Mouse (Mus musculus) embryonic facial prominence, embryonic 14.5 days (tissue): ENCODE results near the gene Ttc7b. TPM values are rescaled to one million over a fixed set of nuclear protein-coding genes. Genes with fewer than 3 reads are reported as not detected.

ENCODE experiments used
- ATAC-seq: fragments of 200-750 bp; cut with Nextera tagmentation; 2 replicates; pipeline ENCODE4 v1.8.0; 2017; ENCODE audit warnings: low read depth, moderate number of reproducible peaks, moderate TSS enrichment
- DNase-seq: peaks from one replicate; pipeline ENCODE4 v3.0.0-alpha.2; 2015; ENCODE audit warnings: low spot score
- H3K27ac ChIP-seq: fragments of 300-500 bp; sonication (generic); replicated peaks from 2 replicates; pipeline ENCODE4 v1.5.1; 2014; ENCODE audit warnings: low read depth, mild to moderate bottlenecking, low read length, moderate library complexity
- H3K27me3 ChIP-seq: fragments of 300-500 bp; sonication (generic); replicated peaks from 2 replicates; pipeline ENCODE4 v1.6.1; 2014; ENCODE audit warnings: low read length; ENCODE audit not compliant: control insufficient read depth, insufficient read depth
- H3K36me3 ChIP-seq: fragments of 300-500 bp; sonication (generic); 2 replicates; pipeline ENCODE4 v1.6.1; 2014; ENCODE audit warnings: low read length, mixed read lengths; ENCODE audit not compliant: control insufficient read depth, insufficient read depth
- H3K4me1 ChIP-seq: fragments of 300-500 bp; sonication (generic); 2 replicates; pipeline ENCODE4 v1.6.1; 2014; ENCODE audit warnings: antibody characterized with exemption, low read length; ENCODE audit not compliant: control insufficient read depth, insufficient read depth
- H3K4me2 ChIP-seq: fragments of 300-500 bp; sonication (generic); 2 replicates; pipeline ENCODE4 v1.6.1; 2014; ENCODE audit warnings: low read depth, mild to moderate bottlenecking, low read length, moderate library complexity, mixed read lengths
- H3K4me3 ChIP-seq: fragments of 300-500 bp; sonication (generic); 2 replicates; pipeline ENCODE4 v1.5.1; 2014; ENCODE audit warnings: low read depth, mild to moderate bottlenecking, low read length
- H3K9ac ChIP-seq: fragments of 300-500 bp; sonication (generic); 2 replicates; pipeline ENCODE4 v1.6.1; 2014; ENCODE audit warnings: low read depth, mild to moderate bottlenecking, low read length, moderate library complexity, mixed read lengths
- H3K9me3 ChIP-seq: fragments of 300-500 bp; sonication (generic); 2 replicates; pipeline ENCODE4 v1.6.1; 2016; ENCODE audit warnings: low read length; ENCODE audit not compliant: control insufficient read depth
- WGBS: fragments of 180-500 bp; shearing (Covaris S2); extraction: QIAGEN DNeasy Blood & Tissue Kit; methylation state at CpG from one replicate; pipeline ENCODE4 v1.1.7; 2014; 5-methylcytosine and 5-hydroxymethylcytosine counted together
- polyA plus RNA-seq: library from polyadenylated mRNA; unstranded; fragments of >200 nt; fragmentation: Nextera tagmentation; extraction: Ambion mirVana; gene quantifications from 2 replicates; pipeline ENCODE4 v1.2.1, GENCODE M21; 2014

The Ttc7b gene
- polyA plus RNA-seq, 1 experiment from 2014 or later: 6.6 TPM

DNA sequence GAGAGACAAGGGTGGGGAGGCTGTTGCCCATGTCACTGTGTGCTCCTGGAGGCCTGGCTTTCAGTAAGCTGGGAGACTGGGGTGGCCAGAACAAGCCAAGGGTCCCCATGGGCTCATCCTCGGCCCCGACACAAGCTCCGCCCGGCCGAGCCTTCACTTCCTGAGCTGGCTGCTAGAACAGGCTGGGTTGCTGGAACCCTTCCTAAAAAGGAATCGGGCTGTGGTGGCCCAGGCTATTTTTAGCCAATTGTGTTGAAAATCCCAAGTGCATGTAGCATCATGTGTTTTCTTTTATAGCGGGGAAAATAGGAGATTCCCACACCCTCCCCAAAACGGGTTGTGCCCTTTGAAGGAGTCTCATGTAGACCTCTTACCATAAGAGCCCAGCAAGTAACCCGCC, 226.7 kb downstream of the Ttc7b start:
- no peak for ATAC-seq
- 77% methylated on average over 9 of the region's 9 CpGs for WGBS

DNA sequence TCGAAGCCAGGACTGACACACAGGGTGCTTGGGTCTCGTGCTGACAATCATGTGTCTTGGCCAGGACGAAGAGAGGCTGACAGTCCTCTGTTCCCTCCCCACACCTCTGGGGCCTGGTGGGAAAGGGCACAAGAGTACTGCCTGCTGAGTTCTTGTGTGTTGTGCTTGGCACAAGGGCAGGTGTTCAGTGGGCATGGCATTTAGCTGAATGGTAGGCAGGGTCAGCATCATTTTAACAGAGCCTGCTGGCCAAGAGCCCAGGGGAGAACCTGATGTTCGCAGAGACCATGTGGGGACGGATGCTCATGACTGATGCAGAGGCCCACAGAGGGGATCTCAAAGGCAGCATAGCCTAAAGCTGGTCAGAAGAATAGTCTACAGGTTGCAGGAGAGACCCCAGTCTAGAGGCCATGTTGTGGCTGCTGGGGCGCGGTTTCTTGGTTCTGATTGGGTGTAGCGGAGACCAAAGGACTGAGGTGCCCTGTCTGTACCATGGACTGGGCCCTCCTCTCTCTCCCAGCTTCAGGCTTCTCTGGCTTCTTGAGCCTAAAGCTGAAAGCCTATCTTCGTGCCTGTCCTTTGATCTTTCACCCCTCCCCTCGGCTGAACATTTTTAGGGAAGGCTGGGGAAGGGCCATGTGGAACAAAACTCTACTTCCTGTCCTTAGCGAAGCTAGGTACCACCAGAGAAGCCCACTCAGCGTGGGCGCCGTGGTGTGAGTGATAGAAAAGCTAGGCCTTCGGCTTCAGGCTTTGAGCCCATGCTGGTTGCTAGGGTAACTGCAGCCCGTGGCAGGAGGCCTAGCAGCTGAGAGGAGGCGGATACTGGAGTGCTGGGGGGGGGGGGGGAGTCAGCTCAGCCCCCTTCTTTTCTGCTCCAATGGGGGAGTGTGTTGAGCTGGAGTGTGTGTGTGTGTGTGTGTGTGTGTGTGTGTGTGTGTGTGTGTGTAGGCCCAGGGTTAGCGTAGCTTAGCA, 229.6 kb downstream of the Ttc7b start:
- H3K9me3 ChIP-seq: peaks cover 3% of the 10 kb centered on the region; the same call in 1 of the 2 replicates
- no peak overlapping the region for H3K4me3 ChIP-seq
- H3K27ac ChIP-seq: peak overlapping the region; percentile 75
- H3K4me2 ChIP-seq: no peak overlapping the region
- DNase-seq (peak; percentile 91), ATAC-seq (peak; percentile 80)
- no peaks in the 10 kb centered on the region for H3K36me3 ChIP-seq
- peaks cover 32% of the 10 kb centered on the region for H3K4me1 ChIP-seq
- H3K27me3 ChIP-seq: no peaks in the 10 kb centered on the region
- 40% methylated on average over 18 of the region's 18 CpGs for WGBS
- H3K9ac ChIP-seq: no peak overlapping the region

More for the DNA sequence above, 226.7 kb downstream of the Ttc7b start:
- peak; percentile 64 for DNase-seq
- Histone ChIP-seq H3K27ac (peak overlapping the region; percentile 45), H3K36me3 (no peaks in the 10 kb centered on the region), H3K4me2 (no peak overlapping the region), H3K4me3 (no peak overlapping the region), H3K4me1 (peaks cover 29% of the 10 kb centered on the region), H3K27me3 (no peaks in the 10 kb centered on the region), H3K9ac (no peak overlapping the region), H3K9me3 (peaks cover 7% of the 10 kb centered on the region; the same call in 1 of the 2 replicates)

DNA sequence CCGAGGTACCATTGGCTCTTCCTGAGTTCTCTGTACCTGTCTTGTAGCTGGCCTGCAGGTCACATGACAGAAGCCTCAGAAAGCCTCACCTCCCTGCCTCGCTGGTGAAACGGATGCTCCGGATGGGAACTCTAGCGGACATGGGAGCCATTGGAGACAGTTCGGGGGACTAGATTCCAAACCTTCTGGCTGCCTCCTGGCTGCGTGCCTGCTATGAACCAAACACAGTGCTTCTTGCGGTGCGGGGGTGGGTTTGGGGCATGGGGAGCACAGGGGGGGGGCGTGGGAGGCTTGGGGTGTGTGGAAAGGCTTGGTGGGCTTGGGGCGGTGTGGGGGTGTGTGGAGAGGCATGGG, 230.5 kb downstream of the Ttc7b start:
- peaks cover 3% of the 10 kb centered on the region; the same call in 1 of the 2 replicates for H3K9me3 ChIP-seq
- H3K27me3 ChIP-seq: no peaks in the 10 kb centered on the region
- H3K4me2 ChIP-seq: peak overlapping the region; percentile 0; the same call in 1 of the 2 replicates
- ATAC-seq (no peak), DNase-seq (peak; percentile 55)
- no peak overlapping the region for H3K4me3 ChIP-seq
- H3K36me3 ChIP-seq: no peaks in the 10 kb centered on the region
- no peak overlapping the region for H3K9ac ChIP-seq
- peak overlapping the region; percentile 40 for H3K27ac ChIP-seq
- H3K4me1 ChIP-seq: peaks cover 32% of the 10 kb centered on the region
- 34% methylated on average over 10 of the region's 11 CpGs for WGBS

DNA sequence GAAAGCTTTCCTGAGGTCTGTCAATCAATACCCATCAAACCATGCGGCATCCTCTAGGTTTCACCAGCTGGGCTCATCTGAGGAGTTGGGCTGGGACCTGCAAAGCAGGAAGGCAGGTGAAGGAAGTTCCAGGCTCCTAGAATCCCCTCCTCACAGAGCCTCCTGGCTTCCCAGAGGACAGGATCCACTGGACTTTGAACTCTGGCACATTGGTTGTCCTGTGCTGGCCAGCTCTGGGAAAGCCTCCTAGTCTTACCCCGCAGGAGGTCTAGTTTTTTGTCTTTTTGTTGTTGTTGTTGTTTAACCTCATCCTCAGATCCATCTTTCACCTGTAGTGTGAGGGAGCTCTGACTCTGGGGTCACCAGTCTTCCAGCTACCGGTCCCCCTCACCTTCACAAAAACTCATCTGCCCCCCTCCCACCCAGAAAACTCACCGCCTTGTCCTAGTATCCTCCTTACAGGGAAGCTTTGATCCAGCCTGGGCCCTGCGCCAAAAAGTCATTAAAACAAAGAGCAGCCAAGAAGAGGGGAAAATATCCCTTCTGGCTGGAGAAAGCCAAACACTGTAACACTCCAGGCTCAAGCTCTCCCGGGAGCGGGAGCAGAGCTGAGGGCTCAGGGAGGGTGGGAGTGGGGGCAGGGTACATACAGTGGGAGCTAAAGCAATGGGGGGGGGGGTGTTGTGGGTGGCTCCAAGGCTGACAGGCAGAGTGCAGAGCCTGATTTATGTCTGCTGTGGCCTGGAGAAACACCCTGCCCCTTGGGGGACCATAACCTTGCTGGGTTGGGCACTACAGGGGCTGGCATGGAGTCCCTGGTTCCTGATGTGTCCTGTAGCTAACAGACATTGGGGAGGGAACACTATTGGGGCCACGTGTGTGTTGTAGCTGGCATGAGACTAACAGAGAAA, 231.1 kb downstream of the Ttc7b start:
- WGBS: 21% methylated on average over 8 of the region's 8 CpGs
- Histone ChIP-seq H3K4me3 (no peak overlapping the region), H3K9ac (no peak overlapping the region), H3K9me3 (peaks cover 2% of the 10 kb centered on the region; the same call in 1 of the 2 replicates), H3K4me1 (peaks cover 32% of the 10 kb centered on the region), H3K36me3 (no peaks in the 10 kb centered on the region), H3K4me2 (0 out of 2 replicates have a peak overlapping the region, but pooled peaks have one; percentile 0), H3K27ac (peak overlapping the region; percentile 40), H3K27me3 (no peaks in the 10 kb centered on the region)
- DNase-seq (peak; percentile 94), ATAC-seq (peak; percentile 80)

DNA sequence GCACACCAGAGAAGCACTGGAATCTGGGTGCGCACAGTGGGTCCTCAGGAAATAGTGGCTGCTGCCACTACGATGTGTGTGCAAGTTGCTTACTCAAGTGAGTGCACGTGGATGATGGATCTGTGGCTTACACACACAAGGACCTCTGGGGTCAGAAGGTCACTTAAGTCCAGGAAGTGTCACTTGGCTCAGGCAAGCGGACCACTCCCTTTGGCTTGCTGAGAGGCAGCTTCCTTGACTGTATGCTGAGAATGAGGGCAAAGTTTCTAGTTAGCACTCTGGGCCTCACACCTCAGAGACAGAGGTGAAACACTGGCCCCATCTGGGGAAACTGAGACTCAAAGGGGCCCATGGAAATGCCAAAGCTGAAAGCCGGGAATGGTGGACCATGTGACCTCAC, 232.6 kb downstream of the Ttc7b start:
- Histone ChIP-seq H3K9me3 (no peaks in the 10 kb centered on the region), H3K4me2 (no peak overlapping the region), H3K9ac (no peak overlapping the region), H3K4me1 (peaks cover 27% of the 10 kb centered on the region), H3K27ac (no peak overlapping the region), H3K4me3 (no peak overlapping the region), H3K27me3 (no peaks in the 10 kb centered on the region), H3K36me3 (no peaks in the 10 kb centered on the region)
- WGBS: 72% methylated on average over 5 of the region's 5 CpGs
- ATAC-seq: no peak
- DNase-seq: no peak

DNA sequence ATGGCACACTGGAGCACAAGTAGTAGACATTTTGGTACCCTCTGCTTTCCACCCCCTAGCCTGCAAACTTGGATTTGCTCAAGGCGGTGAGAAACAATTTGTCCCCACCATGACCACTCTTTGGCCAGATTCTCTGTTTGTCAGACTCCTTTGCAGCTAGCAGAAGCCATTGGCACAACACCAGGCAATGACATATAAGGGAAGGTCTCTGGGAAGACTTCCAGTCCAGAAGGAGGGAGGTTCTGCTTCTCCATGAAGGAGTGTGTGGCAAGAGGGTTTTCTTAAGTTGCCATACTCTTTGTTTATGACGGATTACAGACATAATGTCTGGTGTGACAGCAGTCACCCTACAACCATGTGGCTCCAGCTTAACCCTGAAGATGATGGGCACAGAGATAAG, 233.1 kb downstream of the Ttc7b start:
- no peak for DNase-seq
- Histone ChIP-seq H3K4me1 (peaks cover 27% of the 10 kb centered on the region), H3K27ac (no peak overlapping the region), H3K9me3 (no peaks in the 10 kb centered on the region), H3K4me2 (no peak overlapping the region), H3K36me3 (no peaks in the 10 kb centered on the region), H3K4me3 (no peak overlapping the region), H3K9ac (no peak overlapping the region), H3K27me3 (no peaks in the 10 kb centered on the region)
- ATAC-seq: no peak
- WGBS: 98% methylated on average over 2 of the region's 2 CpGs

DNA sequence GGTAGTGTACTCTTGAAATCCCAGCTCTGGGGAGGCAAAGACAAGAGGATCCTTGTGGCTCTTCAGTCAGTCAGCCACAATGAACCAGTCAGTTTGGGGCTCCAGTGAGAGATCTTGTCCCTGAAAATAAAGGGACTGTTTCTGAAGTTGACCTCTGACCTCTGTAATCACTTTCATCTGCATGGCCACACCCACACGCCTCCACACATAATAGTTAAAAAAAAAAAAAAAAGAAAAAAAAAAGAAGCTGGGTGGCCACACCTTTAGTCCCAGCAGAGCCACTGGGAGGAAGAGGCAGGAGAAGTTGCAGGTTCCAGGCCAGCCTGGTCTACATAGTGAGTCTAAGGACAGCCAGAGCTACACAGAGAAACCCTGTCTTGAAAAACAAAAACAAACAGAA, 237.3 kb downstream of the Ttc7b start:
- Histone ChIP-seq H3K36me3 (no peaks in the 10 kb centered on the region), H3K4me3 (no peak overlapping the region), H3K4me1 (peaks cover 7% of the 10 kb centered on the region; the same call in 1 of the 2 replicates), H3K4me2 (no peak overlapping the region), H3K9ac (no peak overlapping the region), H3K27ac (0 out of 2 replicates have a peak overlapping the region, but pooled peaks have one; percentile 69), H3K9me3 (no peaks in the 10 kb centered on the region), H3K27me3 (no peaks in the 10 kb centered on the region)
- 36% methylated on average over 1 of the region's 1 CpGs for WGBS
- ATAC-seq (no peak), DNase-seq (no peak)
